Mouse (Mus musculus): ENCODE data around the gene Ttc39b. TPM values are rescaled to one million over a fixed set of nuclear protein-coding genes. Genes with fewer than 3 reads are reported as not detected.
A peak's percentile ranks its signal among the peaks of the same experiment; 100 is the strongest.

The Ttc39b gene
- total RNA-seq (2014; fragmentation: Nextera tagmentation) (7.9 and 11.5 TPM in 2 replicates), total RNA-seq (2017) (8.5 and 20.1 TPM in 2 replicates)

- peak; percentile 94 for ATAC-seq (replicated peaks; ENCODE audit: low FRiP score, low TSS enrichment, poor library complexity, severe bottlenecking)
These were observed at the start of gene Ttc39b for GRCm38 (mm10) chr4:83323910-83324684. Gene Ttc39b, minus strand, starts transcription at chr4:83324255.

- no peak for ATAC-seq (replicated peaks; ENCODE audit: low FRiP score, low TSS enrichment, poor library complexity, severe bottlenecking)
These were observed 49.3 kb upstream of the Ttc39b start for GRCm38 (mm10) chr4:83373381-83373780.

DNA sequence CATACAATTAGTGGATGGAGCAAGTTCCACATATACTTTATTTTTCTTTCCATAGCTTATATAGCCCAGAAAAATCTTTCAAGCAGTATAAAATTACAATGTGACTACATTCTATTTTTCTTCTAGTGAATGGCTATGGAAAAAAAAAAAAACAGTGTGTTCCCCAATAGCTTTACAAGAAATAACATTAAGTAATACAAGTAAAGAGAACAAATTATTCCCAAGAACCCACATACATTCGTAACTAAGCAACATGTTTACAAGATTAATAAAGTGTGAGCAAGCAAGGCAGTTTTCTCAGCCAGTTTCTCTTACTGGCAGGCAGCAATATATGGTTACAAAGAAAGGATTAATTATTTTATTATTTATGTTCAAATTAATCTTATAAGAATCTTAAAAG, 33.7 kb upstream of the Ttc39b start:
- ATAC-seq (replicated peaks; ENCODE audit: low FRiP score, low TSS enrichment, poor library complexity, severe bottlenecking): no peak

GRCm38 (mm10) chr4:83354786-83355185, 30.7 kb upstream of the Ttc39b start:
- no peak for ATAC-seq (replicated peaks; ENCODE audit: low FRiP score, low TSS enrichment, poor library complexity, severe bottlenecking)

DNA sequence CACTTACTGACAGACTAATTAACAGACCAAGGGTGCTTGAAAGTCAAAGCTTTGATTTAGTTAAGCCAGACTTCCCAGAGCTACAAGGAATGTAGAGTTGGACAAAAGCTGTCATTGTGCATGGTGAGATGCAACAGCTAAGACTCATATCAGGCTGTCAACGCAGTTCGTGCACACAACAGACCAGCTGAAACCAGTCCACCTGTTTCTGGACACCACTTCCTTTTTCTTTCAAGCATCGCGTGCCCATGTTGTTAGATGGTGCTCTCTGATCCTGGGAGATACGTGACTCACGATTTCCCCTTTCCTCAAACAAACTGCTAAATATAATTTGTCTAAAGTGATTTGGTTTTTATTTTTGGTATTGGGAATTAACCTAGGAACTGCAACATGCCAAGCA, 29.9 kb upstream of the Ttc39b start:
- ATAC-seq (replicated peaks; ENCODE audit: low FRiP score, low TSS enrichment, poor library complexity, severe bottlenecking): no peak

GRCm38 (mm10) chr4:83353276-83353675, 29.2 kb upstream of the Ttc39b start:
- ATAC-seq (replicated peaks; ENCODE audit: low FRiP score, low TSS enrichment, poor library complexity, severe bottlenecking): no peak

DNA sequence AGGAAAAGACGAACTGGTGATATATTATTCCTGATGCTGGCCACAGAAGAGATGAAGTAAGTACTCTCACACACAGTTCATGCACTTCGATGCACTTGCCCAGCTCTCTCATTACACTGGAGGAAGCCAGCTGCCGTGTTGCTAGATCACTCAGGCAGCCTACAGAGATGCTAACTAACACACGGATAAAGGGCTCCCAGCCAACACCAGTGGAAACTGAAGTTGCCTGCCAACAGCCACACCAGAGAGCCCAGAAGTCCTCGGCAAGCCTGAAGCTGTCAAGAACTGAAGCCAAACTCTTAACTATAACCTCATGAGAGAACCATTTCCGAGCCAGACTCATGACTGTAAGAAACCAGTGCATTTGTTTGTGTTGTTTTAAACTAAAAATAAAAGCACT, 26.7 kb upstream of the Ttc39b start:
- ATAC-seq (replicated peaks; ENCODE audit: low FRiP score, low TSS enrichment, poor library complexity, severe bottlenecking): no peak

GRCm38 (mm10) chr4:83348970-83349369, 24.9 kb upstream of the Ttc39b start:
- ATAC-seq (replicated peaks; ENCODE audit: low FRiP score, low TSS enrichment, poor library complexity, severe bottlenecking): no peak

- ATAC-seq (replicated peaks; ENCODE audit: low FRiP score, low TSS enrichment, poor library complexity, severe bottlenecking): peak; percentile 70; the same call in 1 of the 2 replicates
These were observed 19.8 kb upstream of the Ttc39b start for GRCm38 (mm10) chr4:83343895-83344294.

- ATAC-seq (replicated peaks; ENCODE audit: low FRiP score, low TSS enrichment, poor library complexity, severe bottlenecking): no peak
These were observed 19.2 kb upstream of the Ttc39b start for GRCm38 (mm10) chr4:83343146-83343823.

- no peak for ATAC-seq (replicated peaks; ENCODE audit: low FRiP score, low TSS enrichment, poor library complexity, severe bottlenecking)
These were observed 18.4 kb upstream of the Ttc39b start for GRCm38 (mm10) chr4:83342268-83342970.

- no peak for ATAC-seq (replicated peaks; ENCODE audit: low FRiP score, low TSS enrichment, poor library complexity, severe bottlenecking)
These were observed 15.3 kb upstream of the Ttc39b start for GRCm38 (mm10) chr4:83339393-83339792.

DNA sequence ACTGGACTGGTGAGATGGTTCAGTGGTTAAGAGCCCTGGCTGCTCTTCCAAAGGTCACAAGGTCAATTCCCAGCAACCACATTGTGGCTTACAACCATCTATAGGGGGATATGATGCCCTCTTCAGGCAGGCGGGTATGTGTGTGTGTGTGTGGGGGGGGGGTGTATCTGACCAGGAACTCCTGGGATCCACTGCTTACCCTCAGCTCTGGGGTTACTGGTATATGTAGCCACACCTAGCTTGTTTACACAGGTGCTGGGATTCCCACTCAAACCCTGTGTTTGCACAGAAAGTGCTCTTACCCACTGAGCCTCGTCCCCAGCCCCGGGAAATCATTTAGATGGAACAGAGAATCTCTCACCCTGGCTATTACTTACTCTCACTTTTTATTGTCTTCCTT, 13.7 kb upstream of the Ttc39b start:
- no peak for ATAC-seq (replicated peaks; ENCODE audit: low FRiP score, low TSS enrichment, poor library complexity, severe bottlenecking)

DNA sequence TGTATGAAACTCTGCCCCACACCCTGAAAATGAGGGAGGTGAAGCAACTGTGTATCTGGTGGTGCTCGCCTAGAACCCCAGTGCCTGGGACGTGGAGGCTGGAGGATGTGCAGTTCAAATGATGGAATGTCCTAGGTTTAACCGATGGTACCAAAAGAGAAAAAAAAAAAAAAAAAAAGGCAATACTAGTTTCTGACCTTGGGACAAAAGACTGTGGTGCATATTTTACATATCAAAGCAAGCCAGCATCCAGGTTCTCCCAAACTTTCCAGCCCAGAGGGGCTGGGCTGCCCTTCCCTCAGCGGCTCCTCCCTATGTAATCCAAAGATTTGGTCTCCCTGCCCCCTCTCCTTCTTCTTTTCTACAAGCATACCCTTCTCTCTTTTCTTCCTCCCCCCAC, 6.3 kb upstream of the Ttc39b start:
- ATAC-seq (replicated peaks; ENCODE audit: low FRiP score, low TSS enrichment, poor library complexity, severe bottlenecking): no peak

DNA sequence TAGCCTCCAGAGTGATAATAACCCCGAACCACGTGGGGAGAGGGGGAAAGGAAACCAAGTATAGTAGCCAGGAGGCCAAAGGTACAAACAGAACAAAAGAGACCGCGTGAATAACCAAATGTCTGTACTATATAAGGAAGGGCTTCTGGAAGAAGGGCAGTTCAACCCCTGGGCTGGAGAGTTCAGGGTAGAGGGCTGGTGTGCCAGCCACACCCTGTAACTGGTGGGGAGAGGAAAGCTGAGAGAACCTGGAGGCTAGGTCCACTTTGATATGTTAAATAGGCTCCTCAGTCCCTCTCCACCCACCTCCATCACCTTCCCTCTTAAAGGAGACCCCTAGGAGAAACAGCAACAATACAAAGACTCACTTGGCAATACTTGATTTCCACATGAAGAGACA, 5.6 kb upstream of the Ttc39b start:
- ATAC-seq (replicated peaks; ENCODE audit: low FRiP score, low TSS enrichment, poor library complexity, severe bottlenecking): no peak

- ATAC-seq (replicated peaks; ENCODE audit: low FRiP score, low TSS enrichment, poor library complexity, severe bottlenecking): no peak
These were observed 4.2 kb upstream of the Ttc39b start for GRCm38 (mm10) chr4:83328026-83328945.

GRCm38 (mm10) chr4:83327526-83327925, 3.5 kb upstream of the Ttc39b start:
- ATAC-seq (replicated peaks; ENCODE audit: low FRiP score, low TSS enrichment, poor library complexity, severe bottlenecking): no peak

DNA sequence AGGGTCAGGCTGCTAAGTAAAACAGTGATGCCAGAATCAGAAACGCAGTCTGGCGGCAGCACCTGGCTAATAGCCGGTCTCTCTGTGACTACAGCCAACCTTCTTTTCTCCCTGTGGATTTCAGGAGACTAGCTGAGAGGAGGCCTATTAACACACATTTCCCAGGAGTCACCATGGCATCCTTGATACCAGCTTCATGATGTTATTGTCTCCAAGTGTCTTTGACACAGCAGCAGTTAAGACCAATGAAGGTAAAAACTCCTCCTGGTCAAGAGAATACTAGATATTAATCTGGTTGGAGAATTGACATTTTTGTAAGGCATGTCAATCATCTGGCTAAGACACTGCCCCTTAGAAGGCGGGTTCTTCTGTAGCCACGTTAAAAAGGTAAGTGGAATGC, 1.3 kb upstream of the Ttc39b start:
- no peak for ATAC-seq (replicated peaks; ENCODE audit: low FRiP score, low TSS enrichment, poor library complexity, severe bottlenecking)

DNA sequence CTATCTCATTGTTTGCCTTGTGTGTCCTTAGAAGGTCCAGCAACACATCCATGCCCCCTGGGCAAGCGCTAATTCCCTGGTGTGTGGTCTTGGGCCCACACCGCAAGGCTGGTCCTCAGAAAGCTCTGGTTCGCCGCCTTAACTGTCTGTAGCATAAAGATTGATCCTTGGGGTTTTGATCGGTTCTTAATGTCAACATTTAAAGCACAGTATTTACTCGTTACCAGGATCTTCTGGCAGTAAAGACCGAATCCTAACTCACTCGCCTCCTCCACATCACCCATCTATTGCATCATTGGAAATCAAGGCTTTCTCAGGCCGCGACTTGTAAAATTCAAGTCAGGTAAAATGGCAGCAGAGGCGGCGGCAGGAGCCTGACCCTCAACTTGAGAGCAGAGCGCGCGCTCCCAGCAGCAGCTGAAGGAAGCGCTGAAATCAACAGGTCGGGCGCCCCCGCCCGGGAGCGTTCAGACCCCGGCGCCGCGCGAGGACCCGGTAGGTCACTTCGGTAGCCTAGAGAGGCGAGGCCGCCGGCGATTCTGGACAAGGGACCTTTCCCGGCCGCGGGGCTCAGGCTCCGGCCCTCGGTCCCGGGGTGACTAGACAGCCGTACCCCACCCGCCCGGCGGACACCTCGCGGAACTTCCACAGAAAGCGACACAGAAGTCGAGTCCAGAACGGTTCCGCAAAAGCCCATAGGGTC, 703 bp downstream of the Ttc39b start:
- ATAC-seq (replicated peaks; ENCODE audit: low FRiP score, low TSS enrichment, poor library complexity, severe bottlenecking): peak; percentile 38; the same call in 1 of the 2 replicates
